Mouse (Mus musculus) 416B (cell line): Measurements from ENCODE around the gene Nsmce1.
"Not testable (repeated sequence)": the region's sequence is repeated elsewhere in the genome, so short reads cannot be mapped to it uniquely, and the experiment has no call there.

ENCODE experiments used
- DNase-seq: peaks from one replicate; pipeline ENCODE4 v3.0.0; 2011; ENCODE audit warnings: low read depth

Gene Nsmce1

GRCm38 (mm10) chr7:125434666-125435290, 56.6 kb downstream of the Nsmce1 start:
- DNase-seq: no peak

GRCm38 (mm10) chr7:125433874-125434273, 57.5 kb downstream of the Nsmce1 start:
- DNase-seq: no peak

- no peak for DNase-seq
These were observed 61.1 kb downstream of the Nsmce1 start for GRCm38 (mm10) chr7:125430170-125430842.

DNA sequence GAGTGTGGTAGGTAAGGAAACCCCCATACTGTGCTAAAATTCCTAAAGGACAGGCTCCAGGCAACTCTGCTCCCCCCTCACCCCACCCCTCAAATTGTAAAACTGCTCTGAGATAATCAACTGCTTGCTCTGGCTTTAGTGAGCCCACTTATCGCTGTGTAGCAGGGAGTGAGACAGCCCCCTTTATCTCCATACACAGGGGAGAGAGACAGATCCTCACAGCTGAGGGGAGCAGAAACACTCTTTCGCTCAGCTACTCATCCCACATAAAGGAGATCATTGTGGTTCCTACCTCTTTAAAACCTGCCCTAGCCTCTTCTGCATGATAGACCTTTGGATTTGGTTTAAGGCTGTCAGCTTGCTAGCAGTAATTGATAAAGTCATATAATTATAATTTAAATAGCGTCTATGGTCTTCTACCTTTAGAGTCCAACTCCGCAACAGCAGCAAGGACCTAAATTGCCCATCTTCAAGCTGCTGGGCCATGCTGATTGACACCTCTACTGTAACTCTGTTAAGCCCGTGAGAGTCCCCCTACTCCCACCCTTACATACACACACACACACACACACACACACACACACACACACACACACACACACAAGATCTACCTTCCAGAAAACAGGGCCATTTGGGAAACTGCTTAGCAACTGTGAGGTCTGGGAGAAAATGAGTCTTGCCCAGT, 62.4 kb downstream of the Nsmce1 start:
- DNase-seq: not testable (repeated sequence)

GRCm38 (mm10) chr7:125428381-125428780, 63.0 kb downstream of the Nsmce1 start:
- DNase-seq: no peak

DNA sequence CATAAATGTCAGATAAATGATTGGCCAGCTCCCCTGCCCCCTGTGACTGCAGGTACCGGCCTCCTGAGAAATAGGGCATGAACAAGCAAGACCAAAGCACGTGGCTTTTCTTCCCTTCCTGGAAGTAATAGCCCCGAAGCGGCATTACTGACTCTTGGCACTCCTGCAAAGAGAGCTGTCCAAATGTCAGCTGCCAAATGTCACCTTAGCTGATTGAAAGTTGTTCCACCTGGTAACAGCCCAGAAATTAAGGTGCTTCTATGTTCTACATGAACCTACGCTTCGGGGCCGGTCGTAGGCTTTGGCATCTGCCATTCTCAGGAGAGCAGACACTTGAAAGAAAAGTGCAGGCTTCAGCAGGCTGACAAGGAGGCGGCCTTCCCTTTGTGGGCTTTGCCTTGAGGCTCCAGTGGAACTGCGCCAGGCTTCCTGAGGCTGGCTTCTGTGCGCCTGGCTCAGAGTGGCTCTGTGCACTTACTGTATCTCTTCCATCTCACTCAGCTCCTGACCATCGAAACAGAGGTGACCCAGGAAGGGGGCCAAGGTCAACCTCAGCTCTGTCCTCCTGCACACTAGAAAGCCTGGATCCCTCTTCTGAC, 63.8 kb downstream of the Nsmce1 start:
- DNase-seq: no peak

DNA sequence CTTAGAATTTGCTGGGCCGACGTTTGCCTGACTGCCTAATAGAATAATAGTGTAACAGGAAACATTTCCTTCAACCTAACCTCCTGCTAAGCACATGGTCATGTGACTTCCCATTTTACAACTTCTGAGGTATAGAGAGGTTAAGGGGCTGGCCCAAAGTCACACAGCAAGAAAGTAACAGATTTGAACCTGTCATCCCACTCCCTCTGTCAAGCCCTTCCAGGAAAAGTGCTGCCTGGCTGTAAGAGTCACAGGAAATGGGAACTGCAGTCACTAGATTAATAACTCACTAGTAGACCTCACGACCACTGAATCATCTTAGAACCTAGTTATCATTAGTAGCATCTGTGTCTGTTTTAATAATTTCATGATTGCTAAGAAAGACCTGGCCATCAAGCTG, 68.3 kb downstream of the Nsmce1 start:
- DNase-seq: peak; percentile 49

DNA sequence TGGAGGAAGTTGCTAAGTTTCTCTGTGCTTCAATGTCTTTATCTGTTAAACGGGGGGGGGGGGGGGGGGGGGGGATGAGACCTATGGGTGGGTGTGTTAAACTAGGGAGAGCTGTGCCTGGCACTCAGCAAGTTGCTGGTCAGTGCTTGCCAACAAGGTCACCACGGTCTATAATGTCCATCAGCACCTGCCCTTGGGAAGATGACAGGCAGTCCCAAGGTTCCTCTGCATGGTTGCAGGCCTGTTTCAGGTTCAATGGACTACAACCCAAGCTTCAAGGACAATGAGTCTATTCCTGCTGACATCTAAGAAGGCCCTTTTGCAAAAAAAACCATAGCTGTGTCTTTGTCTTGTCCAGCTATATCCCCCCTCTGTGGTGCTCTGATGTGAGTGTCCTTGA, 69.5 kb downstream of the Nsmce1 start:
- no peak for DNase-seq

DNA sequence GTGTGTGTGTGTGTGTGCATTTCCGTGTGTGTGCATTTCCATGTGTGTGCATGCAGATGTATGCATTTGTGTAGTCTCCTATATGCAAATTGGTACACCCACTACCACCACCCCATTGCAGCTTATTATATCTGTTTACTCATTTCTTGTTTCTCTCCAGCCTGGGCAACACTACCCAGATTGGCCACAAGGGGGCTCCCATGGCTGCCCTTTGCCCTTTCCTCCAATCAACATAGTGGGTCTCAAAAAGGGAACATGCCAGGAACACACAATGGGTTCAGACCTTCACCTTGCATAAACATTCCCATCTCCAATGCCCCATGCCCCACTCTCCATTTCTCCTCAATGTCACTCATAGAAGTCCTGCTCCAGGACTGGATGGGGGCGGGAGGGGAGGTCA, 71.2 kb downstream of the Nsmce1 start:
- peak; percentile 62 for DNase-seq

DNA sequence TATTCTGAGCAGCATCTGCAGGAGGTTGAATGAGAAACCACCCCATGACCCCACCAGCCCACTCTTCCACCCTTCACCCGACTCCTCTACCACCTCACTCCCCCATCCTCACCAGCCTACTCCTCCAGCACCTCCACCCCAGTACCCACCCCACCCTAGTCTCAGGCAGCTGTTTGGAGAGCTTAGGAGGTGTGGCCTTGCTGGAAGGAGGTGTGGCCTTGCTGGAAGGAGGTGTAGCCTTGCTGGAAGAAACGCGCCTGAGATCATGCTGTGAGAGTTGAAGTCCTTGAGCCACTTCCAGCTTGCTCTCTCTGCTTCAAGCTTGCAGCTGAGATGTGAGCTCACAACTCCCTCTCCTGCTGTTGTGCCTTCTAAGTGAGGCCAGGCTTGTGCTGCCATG, 73.0 kb downstream of the Nsmce1 start:
- DNase-seq: peak; percentile 34
